Mouse (Mus musculus): ENCODE measurements around the gene Stk11. TPM values are rescaled to one million over a fixed set of nuclear protein-coding genes. Genes with fewer than 3 reads are reported as not detected.

Gene Stk11
- total and polyA plus RNA-seq, 3 experiments, result 47.4 to 94.9 (median 65.9) TPM

DNA sequence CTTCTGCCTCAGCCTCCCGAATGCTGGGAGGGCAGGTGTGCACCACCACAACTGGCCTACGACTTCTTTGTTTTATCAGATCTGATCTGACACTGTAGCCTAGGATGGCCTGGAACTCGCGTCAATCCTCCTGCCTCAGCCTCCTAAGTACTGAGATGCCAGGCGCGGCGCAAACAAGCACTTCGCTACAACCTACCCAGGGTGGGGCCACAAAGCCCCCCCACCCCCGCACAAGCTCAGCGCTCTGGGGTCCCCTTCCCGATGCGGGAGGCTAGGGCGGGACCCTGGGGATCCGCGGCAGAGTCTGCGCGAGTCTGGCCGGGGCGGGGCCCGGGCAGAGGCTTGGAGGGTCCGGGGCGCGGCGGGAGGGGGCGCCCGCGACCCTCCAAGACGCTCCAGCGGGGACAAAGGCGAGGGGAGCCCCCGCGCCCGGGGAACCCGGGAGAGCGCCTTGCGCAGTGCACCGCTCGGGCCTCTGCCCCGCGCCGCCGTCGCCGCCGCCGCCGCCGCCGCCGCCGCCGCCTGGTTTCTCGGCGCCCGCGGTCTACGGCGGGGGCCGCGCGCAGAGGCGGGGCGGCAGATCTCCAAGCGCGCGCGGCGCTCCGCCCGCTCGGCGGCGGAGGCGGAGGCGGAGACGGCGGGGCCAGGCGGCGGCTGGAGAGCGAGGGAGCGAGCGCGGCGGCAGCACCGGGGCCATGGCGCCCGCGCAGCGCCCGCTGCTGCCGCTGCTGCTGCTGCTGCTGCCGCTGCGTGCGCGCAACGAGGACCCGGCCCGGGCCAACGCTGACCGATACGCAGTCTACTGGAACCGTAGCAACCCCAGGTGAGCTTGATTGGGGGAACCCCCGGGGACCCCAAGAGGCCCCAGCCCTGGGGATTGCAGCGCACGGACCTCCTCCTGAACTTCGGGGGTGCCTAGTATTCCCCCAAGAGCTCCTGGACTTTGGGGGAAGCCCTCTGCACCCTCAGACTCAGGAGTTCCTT is 63.8 kb downstream of the Stk11 start, which contains the start of gene Efna2:
Gene Efna2 (plus strand): TSS at position 415 of the 984 bp plus-strand sequence.
- H3K4me2 ChIP-seq (ENCODE audit: insufficient read depth, low read depth, poor library complexity, severe bottlenecking), result peak within 1 kb of the TSS; percentile 72
- H3K27me3 ChIP-seq (replicated peaks), result peaks cover 54% of the 10 kb centered on the region
- peaks cover 2 to 18% of the 10 kb centered on the region in 2 experiments for H3K36me3 ChIP-seq (replicated peaks in 1 of 2; ENCODE audit: control insufficient read depth in 1 of 2, insufficient read depth in 1 of 2, low read length in 1 of 2)
- no peak for TF ChIP-seq MAX (IDR thresholded peaks at IDR 0.05; ENCODE audit: low read length)
- TF ChIP-seq MYC (IDR thresholded peaks at IDR 0.05; ENCODE audit: low read depth, low read length), result no peak
- peak; percentile 69 for TF ChIP-seq NRF1 (IDR thresholded peaks at IDR 0.05; ENCODE audit: low read depth, low read length)
- TF ChIP-seq ZMIZ1 (IDR thresholded peaks at IDR 0.05; ENCODE audit: low read depth, low read length), result no peak
- TF ChIP-seq TCF12 (IDR thresholded peaks at IDR 0.05; ENCODE audit: low read depth, low read length), result 0 out of 2 replicates have a peak, but pooled peaks have one; percentile 28
- TF ChIP-seq UBTF (IDR thresholded peaks at IDR 0.05; ENCODE audit: low read depth, low read length), result peak; percentile 67; the same call in 1 of the 2 replicates
- no peak for TF ChIP-seq ZC3H11A (IDR thresholded peaks at IDR 0.05; ENCODE audit: low read depth, low read length)
- no peak for TF ChIP-seq EP300 (IDR thresholded peaks at IDR 0.05; ENCODE audit: low read length)
- 0 out of 2 replicates have a peak, but pooled peaks have one; percentile 17 for TF ChIP-seq MEF2A (IDR thresholded peaks at IDR 0.05; ENCODE audit: borderline replicate concordance, low read depth, low read length)
- TF ChIP-seq CTCF (conservative IDR thresholded peaks at IDR 0.05 in 1 of 2, IDR thresholded peaks at IDR 0.05 in 1 of 2; ENCODE audit: low read depth in 2 of 2, low read length in 2 of 2), result peak in 1 of 2 experiments; percentile 23; a peak in 2 of 4 replicates
- peak within 1 kb of the TSS; percentile 34 to 58 (median 41) for H3K4me3 ChIP-seq (replicated peaks in 1 of 3; ENCODE audit: low read depth in 2 of 3, low read length in 2 of 3, poor library complexity in 1 of 3)
- H3K79me2 ChIP-seq (replicated peaks; ENCODE audit: control insufficient read depth, extremely low read depth, insufficient read depth, poor library complexity, severe bottlenecking), result no peaks in the 10 kb centered on the region
- peak within 1 kb of the TSS; percentile 31; the same call in 1 of the 2 replicates for H3K27ac ChIP-seq (ENCODE audit: insufficient read depth, low read depth)
- no peak for DNase-seq (ENCODE audit: extremely low read depth)
- peaks cover 24 to 48% of the 10 kb centered on the region in 2 experiments for H3K4me1 ChIP-seq (ENCODE audit: control insufficient read depth in 1 of 2, insufficient read depth in 2 of 2)
- dilution Hi-C loops (cut with MboI; ENCODE audit: extremely low pct_ligation_motif_present, extremely low pct_unique_long_range_greater_than_20kb, low sequenced_read_pairs) (no loop called here), in situ Hi-C loops (cut with MboI; ENCODE audit: low pct_ligation_motif_present, low pct_unique_long_range_greater_than_20kb, low sequenced_read_pairs) (loop anchor here (5.0 kb wide), 2 partner anchors 68 to 168 kb away; partner anchors contain the start of genes Adamtsl5 and Ndufs7)
- H3K9ac ChIP-seq (ENCODE audit: insufficient read depth, low read depth), result peak within 1 kb of the TSS; percentile 37
- H3K9me3 ChIP-seq (replicated peaks; ENCODE audit: low read length), result no peaks in the 10 kb centered on the region

Other genes starting within 250 kb of the Stk11 start
Only the 20 nearest of the 35 such genes appear.
- 92.1 and 111 TPM in 2 replicates for gene Wdr18, start 155.7 kb upstream of the Stk11 start, total RNA-seq (2012; rRNA removed)
- 59.7 and 70.8 TPM in 2 replicates for gene Wdr18, start 155.7 kb upstream of the Stk11 start, total RNA-seq (2014; rRNA removed)
- gene Wdr18, start 155.7 kb upstream of the Stk11 start, polyA plus RNA-seq (2012; ENCODE audit: insufficient read length, low read depth), result 54.2 and 69.7 TPM in 2 replicates
- 0.59 and 0.76 TPM in 2 replicates for gene Grin3b, start 145.1 kb upstream of the Stk11 start, total RNA-seq (2012; rRNA removed)
- 0.27 and 0.30 TPM in 2 replicates for gene Grin3b, start 145.1 kb upstream of the Stk11 start, total RNA-seq (2014; rRNA removed)
- 0.56 and 0.78 TPM in 2 replicates for gene Grin3b, start 145.1 kb upstream of the Stk11 start, polyA plus RNA-seq (2012; ENCODE audit: insufficient read length, low read depth)
- 67.1 and 71.7 TPM in 2 replicates for gene Tmem259, start 131.5 kb upstream of the Stk11 start, total RNA-seq (2012; rRNA removed)
- gene Tmem259, start 131.5 kb upstream of the Stk11 start, total RNA-seq (2014; rRNA removed), result 50.1 and 50.2 TPM in 2 replicates
- 66.0 and 84.2 TPM in 2 replicates for gene Tmem259, start 131.5 kb upstream of the Stk11 start, polyA plus RNA-seq (2012; ENCODE audit: insufficient read length, low read depth)
- gene Cnn2, start 127.2 kb upstream of the Stk11 start, total RNA-seq (2012; rRNA removed), result 26.3 and 26.9 TPM in 2 replicates
- gene Cnn2, start 127.2 kb upstream of the Stk11 start, total RNA-seq (2014; rRNA removed), result 46.3 and 49.0 TPM in 2 replicates
- 52.6 and 62.7 TPM in 2 replicates for gene Cnn2, start 127.2 kb upstream of the Stk11 start, polyA plus RNA-seq (2012; ENCODE audit: insufficient read length, low read depth)
- gene Abca7, start 119.3 kb upstream of the Stk11 start, total RNA-seq (2012; rRNA removed), result 6.8 and 7.0 TPM in 2 replicates
- gene Abca7, start 119.3 kb upstream of the Stk11 start, total RNA-seq (2014; rRNA removed), result 2.3 TPM in 2 replicates
- gene Abca7, start 119.3 kb upstream of the Stk11 start, polyA plus RNA-seq (2012; ENCODE audit: insufficient read length, low read depth), result 5.4 and 6.1 TPM in 2 replicates
- gene Arhgap45, start 99.2 kb upstream of the Stk11 start, total RNA-seq (2012; rRNA removed), result 23.4 and 25.9 TPM in 2 replicates
- gene Arhgap45, start 99.2 kb upstream of the Stk11 start, total RNA-seq (2014; rRNA removed), result 10.3 and 11.8 TPM in 2 replicates
- 20.2 and 21.2 TPM in 2 replicates for gene Arhgap45, start 99.2 kb upstream of the Stk11 start, polyA plus RNA-seq (2012; ENCODE audit: insufficient read length, low read depth)
- gene Polr2e, start 76.0 kb upstream of the Stk11 start, total RNA-seq (2012; rRNA removed), result 127 and 132 TPM in 2 replicates
- 98.3 and 105 TPM in 2 replicates for gene Polr2e, start 76.0 kb upstream of the Stk11 start, total RNA-seq (2014; rRNA removed)
- gene Polr2e, start 76.0 kb upstream of the Stk11 start, polyA plus RNA-seq (2012; ENCODE audit: insufficient read length, low read depth), result 194 and 227 TPM in 2 replicates
- gene Gpx4, start 68.6 kb upstream of the Stk11 start, total RNA-seq (2012; rRNA removed), result 368 and 459 TPM in 2 replicates
- 352 and 386 TPM in 2 replicates for gene Gpx4, start 68.6 kb upstream of the Stk11 start, total RNA-seq (2014; rRNA removed)
- 332 and 353 TPM in 2 replicates for gene Gpx4, start 68.6 kb upstream of the Stk11 start, polyA plus RNA-seq (2012; ENCODE audit: insufficient read length, low read depth)
- gene Sbno2, start 10.2 kb upstream of the Stk11 start, total RNA-seq (2012; rRNA removed), result 20.7 and 22.6 TPM in 2 replicates
- gene Sbno2, start 10.2 kb upstream of the Stk11 start, total RNA-seq (2014; rRNA removed), result 9.0 and 9.7 TPM in 2 replicates
- 21.1 and 24.2 TPM in 2 replicates for gene Sbno2, start 10.2 kb upstream of the Stk11 start, polyA plus RNA-seq (2012; ENCODE audit: insufficient read length, low read depth)
- gene Atp5d, start 22.8 kb downstream of the Stk11 start, total RNA-seq (2012; rRNA removed), result 270 and 326 TPM in 2 replicates
- 85.8 and 106 TPM in 2 replicates for gene Atp5d, start 22.8 kb downstream of the Stk11 start, total RNA-seq (2014; rRNA removed)
- 306 and 352 TPM in 2 replicates for gene Atp5d, start 22.8 kb downstream of the Stk11 start, polyA plus RNA-seq (2012; ENCODE audit: insufficient read length, low read depth)
- gene Cbarp, start 25.0 kb downstream of the Stk11 start, total RNA-seq (2012; rRNA removed), result 2.3 and 2.6 TPM in 2 replicates
- gene Cbarp, start 25.0 kb downstream of the Stk11 start, total RNA-seq (2014; rRNA removed), result 0.09 and 0.19 TPM in 2 replicates
- gene Cbarp, start 25.0 kb downstream of the Stk11 start, polyA plus RNA-seq (2012; ENCODE audit: insufficient read length, low read depth), result 1.7 and 2.4 TPM in 2 replicates
- 11.6 and 16.2 TPM in 2 replicates for gene Midn, start 32.5 kb downstream of the Stk11 start, total RNA-seq (2012; rRNA removed)
- gene Midn, start 32.5 kb downstream of the Stk11 start, total RNA-seq (2014; rRNA removed), result 3.9 and 4.7 TPM in 2 replicates
- gene Midn, start 32.5 kb downstream of the Stk11 start, polyA plus RNA-seq (2012; ENCODE audit: insufficient read length, low read depth), result 25.2 and 33.2 TPM in 2 replicates
- gene Cirbp, start 50.2 kb downstream of the Stk11 start, total RNA-seq (2012; rRNA removed), result 28.3 and 34.4 TPM in 2 replicates
- gene Cirbp, start 50.2 kb downstream of the Stk11 start, total RNA-seq (2014; rRNA removed), result 27.0 and 31.9 TPM in 2 replicates
- 40.2 and 45.9 TPM in 2 replicates for gene Cirbp, start 50.2 kb downstream of the Stk11 start, polyA plus RNA-seq (2012; ENCODE audit: insufficient read length, low read depth)
- 30.5 and 37.7 TPM in 2 replicates for gene 1600002K03Rik, start 57.1 kb downstream of the Stk11 start, total RNA-seq (2012; rRNA removed)
- 34.3 and 40.2 TPM in 2 replicates for gene 1600002K03Rik, start 57.1 kb downstream of the Stk11 start, total RNA-seq (2014; rRNA removed)
- gene 1600002K03Rik, start 57.1 kb downstream of the Stk11 start, polyA plus RNA-seq (2012; ENCODE audit: insufficient read length, low read depth), result 19.3 and 21.9 TPM in 2 replicates
- 0.63 and 1.5 TPM in 2 replicates for gene Efna2, start 63.7 kb downstream of the Stk11 start, total RNA-seq (2012; rRNA removed)
- 0.23 and 0.34 TPM in 2 replicates for gene Efna2, start 63.7 kb downstream of the Stk11 start, total RNA-seq (2014; rRNA removed)
- 0.45 and 0.86 TPM in 2 replicates for gene Efna2, start 63.7 kb downstream of the Stk11 start, polyA plus RNA-seq (2012; ENCODE audit: insufficient read length, low read depth)
- gene Mum1, start 110.6 kb downstream of the Stk11 start, total RNA-seq (2012; rRNA removed), result 35.6 and 44.3 TPM in 2 replicates
- gene Mum1, start 110.6 kb downstream of the Stk11 start, total RNA-seq (2014; rRNA removed), result 24.1 and 25.1 TPM in 2 replicates
- gene Mum1, start 110.6 kb downstream of the Stk11 start, polyA plus RNA-seq (2012; ENCODE audit: insufficient read length, low read depth), result 22.9 and 24.1 TPM in 2 replicates
- 248 and 282 TPM in 2 replicates for gene Ndufs7, start 133.3 kb downstream of the Stk11 start, total RNA-seq (2012; rRNA removed)
- gene Ndufs7, start 133.3 kb downstream of the Stk11 start, total RNA-seq (2014; rRNA removed), result 124 and 154 TPM in 2 replicates
- gene Ndufs7, start 133.3 kb downstream of the Stk11 start, polyA plus RNA-seq (2012; ENCODE audit: insufficient read length, low read depth), result 222 and 228 TPM in 2 replicates
- 0.30 and 0.38 TPM in 2 replicates for gene Gamt, start 145.2 kb downstream of the Stk11 start, total RNA-seq (2012; rRNA removed)
- gene Gamt, start 145.2 kb downstream of the Stk11 start, total RNA-seq (2014; rRNA removed), result 0.24 TPM in 1 of 2 replicates, not detected in the other
- 0.42 TPM in 1 of 2 replicates, not detected in the other for gene Gamt, start 145.2 kb downstream of the Stk11 start, polyA plus RNA-seq (2012; ENCODE audit: insufficient read length, low read depth)
- 162 and 172 TPM in 2 replicates for gene Dazap1, start 145.7 kb downstream of the Stk11 start, total RNA-seq (2012; rRNA removed)
- gene Dazap1, start 145.7 kb downstream of the Stk11 start, total RNA-seq (2014; rRNA removed), result 180 and 187 TPM in 2 replicates
- gene Dazap1, start 145.7 kb downstream of the Stk11 start, polyA plus RNA-seq (2012; ENCODE audit: insufficient read length, low read depth), result 236 and 252 TPM in 2 replicates
- gene Rps15, start 176.7 kb downstream of the Stk11 start, total RNA-seq (2012; rRNA removed), result 4,610 and 5,342 TPM in 2 replicates
- 2,343 and 2,739 TPM in 2 replicates for gene Rps15, start 176.7 kb downstream of the Stk11 start, total RNA-seq (2014; rRNA removed)
- gene Rps15, start 176.7 kb downstream of the Stk11 start, polyA plus RNA-seq (2012; ENCODE audit: insufficient read length, low read depth), result 2,279 and 2,754 TPM in 2 replicates

All from CH12.LX (cell line).